9 mouse cellular contexts compared by ENCODE assay signal in the genomic region with DNA sequence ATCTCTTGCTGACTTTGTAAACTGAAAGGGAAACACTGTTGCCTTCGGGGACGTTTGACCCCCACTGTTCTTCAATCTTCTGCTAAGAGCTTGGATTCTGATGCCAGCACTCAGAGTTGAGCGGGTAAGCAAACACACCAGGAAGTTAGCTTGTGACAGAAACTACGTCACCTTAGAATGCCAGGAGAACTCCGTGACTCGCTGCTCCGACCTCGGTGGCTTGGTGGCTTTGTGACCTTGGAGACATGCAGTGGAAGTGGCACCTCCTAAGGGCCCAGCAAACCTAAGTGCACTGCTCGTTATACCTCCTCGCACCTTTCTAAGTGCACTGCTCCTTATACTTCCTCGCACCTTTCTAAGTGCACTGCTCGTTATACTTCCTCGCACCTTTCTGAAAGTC. TPM values are rescaled to one million over a fixed set of nuclear protein-coding genes. Genes with fewer than 3 reads are reported as not detected.
DNase-seq lines count a peak whose midpoint lies in the region; ATAC-seq and TF ChIP-seq lines count a peak whose summit lies in the region.
"Had no signal": no experiment of that assay in that cellular context is flagged by ENCODE, and none has a peak within 500 bp of the region (broad histone marks: within the 10 kb centered on the region; RNA-seq: fewer than 3 reads in every experiment).

No protein-coding gene starts in this region.

- H3K27ac ChIP-seq in kidney, adult 2 months (ENCODE audit: insufficient read depth, low read depth, low read length) = peak overlapping the region; percentile 35
- H3K27ac ChIP-seq: neural tube, embryonic 12.5 days had no signal

- H3K4me1 ChIP-seq in kidney, adult 2 months (ENCODE audit: control insufficient read depth, insufficient read depth, low read length) = peaks cover 4% of the 10 kb centered on the region; the same call in 1 of the 2 replicates
- H3K4me1 ChIP-seq: neural tube, embryonic 12.5 days had no signal

- WGBS in kidney, adult 2 months = 50% methylated on average over 13 of the region's 13 CpGs

- TF ChIP-seq POLR2A in kidney, adult 2 months (IDR thresholded peaks at IDR 0.05; ENCODE audit: low read depth, low read length) = no peak

- H3K4me3 ChIP-seq in kidney, adult 2 months (ENCODE audit: insufficient read depth, low read depth, low read length) = peak overlapping the region; percentile 32; the same call in 1 of the 2 replicates
- H3K4me3 ChIP-seq: neural tube, embryonic 12.5 days had no signal

- ATAC-seq in common myeloid progenitor, adult 5-6 weeks (replicated peaks; ENCODE audit: low read depth, poor library complexity, severe bottlenecking) = peak; percentile 80
- peak; percentile 85 for ATAC-seq in megakaryocyte progenitor cell, adult 5-6 weeks (replicated peaks; ENCODE audit: poor library complexity)

- peak; percentile 12 for DNase-seq in kidney, adult 2 months
- no peak for DNase-seq in kidney, postnatal 25 days
- peak; percentile 14 for DNase-seq in kidney, postnatal 14 days
- DNase-seq in urinary bladder, postnatal 10 days (ENCODE audit: low spot score) = no peak
- DNase-seq in natural killer cell, adult 2 months (ENCODE audit: low spot score in 2 of 2) = no peak
- DNase-seq: cerebellum, adult 11-12 months had no signal

- no peak for TF ChIP-seq CTCF in kidney, adult 2 months (conservative IDR thresholded peaks at IDR 0.05; ENCODE audit: insufficient read depth, insufficient read length, low read depth, low read length)

- H3K27me3 ChIP-seq in kidney, adult 2 months (replicated peaks; ENCODE audit: control insufficient read depth, insufficient read depth, low read length) = no peaks in the 10 kb centered on the region
- H3K27me3 ChIP-seq: neural tube, embryonic 12.5 days had no signal

- H3K36me3 ChIP-seq in kidney, adult 2 months (ENCODE audit: control insufficient read depth, insufficient read depth, low read length) = no peaks in the 10 kb centered on the region
- H3K36me3 ChIP-seq: neural tube, embryonic 12.5 days had no signal

RNA-seq across cellular contexts. Expression of a gene that starts 9.0 kb away (rescaled TPM):
- 4.5 and 6.4 TPM in 2 replicates for polyA plus RNA-seq in kidney, adult 2 months (2012; rRNA removed)
- total RNA-seq in common myeloid progenitor, adult 5-6 weeks (2017) = 63.2 and 77.3 TPM in 2 replicates
- 27.5 and 42.5 TPM in 2 replicates for total RNA-seq in megakaryocyte progenitor cell, adult 5-6 weeks (2015)
- total RNA-seq in megakaryocyte progenitor cell, adult 5-6 weeks (2017) = 57.6 and 67.8 TPM in 2 replicates

RNA-seq across cellular contexts. Expression of a gene that starts 47.3 kb away (rescaled TPM):
- 6.4 and 6.6 TPM in 2 replicates for polyA plus RNA-seq in kidney, adult 2 months (2012; rRNA removed)
- total RNA-seq in common myeloid progenitor, adult 5-6 weeks (2017) = 45.1 and 45.4 TPM in 2 replicates
- total RNA-seq in megakaryocyte progenitor cell, adult 5-6 weeks (2015) = 49.5 and 55.0 TPM in 2 replicates
- total RNA-seq in megakaryocyte progenitor cell, adult 5-6 weeks (2017) = 27.7 and 30.1 TPM in 2 replicates

RNA-seq across cellular contexts. Expression of a gene that starts 55.5 kb away (rescaled TPM):
- polyA plus RNA-seq in kidney, adult 2 months (2012; rRNA removed) = 0.07 and 0.28 TPM in 2 replicates
- not detected in 2 replicates for total RNA-seq in common myeloid progenitor, adult 5-6 weeks (2017)
- 0.66 and 0.81 TPM in 2 replicates for total RNA-seq in megakaryocyte progenitor cell, adult 5-6 weeks (2015)
- total RNA-seq in megakaryocyte progenitor cell, adult 5-6 weeks (2017) = 1.1 TPM in 1 of 2 replicates, not detected in the other

Comparison
In these comparisons a context has a peak if more than half of its experiments do, and no peak if none do; other contexts are left out.
1. DNase-seq: peak in kidney, adult 2 months (single experiment) and kidney, postnatal 14 days (single experiment); none in kidney, postnatal 25 days (0 of 2), urinary bladder, postnatal 10 days (single experiment) and natural killer cell, adult 2 months (0 of 2).